Mouse (Mus musculus) ES-E14 (cell line): Measurements from ENCODE around the gene Tanc1. TPM values are rescaled to one million over a fixed set of nuclear protein-coding genes. Genes with fewer than 3 reads are reported as not detected.

ENCODE experiments used
- DNase-seq: peaks from one replicate; pipeline ENCODE4 v3.0.0-alpha.2; 2013; ENCODE audit warnings: low read depth, low spot score
- H3K27ac ChIP-seq: 2 replicates; pipeline ENCODE4 v1.5.1; 2012; ENCODE audit warnings: low read depth, mild to moderate bottlenecking, low read length, moderate library complexity, mixed read lengths; ENCODE audit not compliant: poor library complexity, insufficient read depth, severe bottlenecking
- H3K36me3 ChIP-seq: 2 replicates; pipeline ENCODE4 v1.6.1; 2012; ENCODE audit warnings: mild to moderate bottlenecking, low read length, moderate library complexity, mixed read lengths; ENCODE audit not compliant: control insufficient read depth, poor library complexity, insufficient read depth, severe bottlenecking
- H3K4me1 ChIP-seq, 2 experiments: fragments of 150-350 bp in 1 of 2; sonication (generic) in 1 of 2; 2 replicates each; pipeline ENCODE4 v1.6.1; 2012; ENCODE audit warnings: low read length in 2 of 2, mild to moderate bottlenecking in 1 of 2, mixed read lengths in 1 of 2; ENCODE audit not compliant: control insufficient read depth in 2 of 2, insufficient read depth in 2 of 2, poor library complexity in 1 of 2
- H3K4me3 ChIP-seq, 2 experiments: fragments of 150-350 bp in 1 of 2; sonication (generic) in 1 of 2; 2 replicates each; pipeline ENCODE4 v1.5.1; 2012; ENCODE audit warnings: low read length in 2 of 2, low read depth in 1 of 2, mild to moderate bottlenecking in 1 of 2, mixed read lengths in 1 of 2; ENCODE audit not compliant: insufficient read depth in 1 of 2, poor library complexity in 1 of 2, severe bottlenecking in 1 of 2
- H3K9ac ChIP-seq: 2 replicates; pipeline ENCODE4 v1.6.1; 2012; ENCODE audit warnings: low read depth, mild to moderate bottlenecking, low read length, mixed read lengths; ENCODE audit not compliant: poor library complexity, insufficient read depth, severe bottlenecking
- H3K9me3 ChIP-seq: fragments of 150-350 bp; sonication (generic); 2 replicates; pipeline ENCODE4 v1.6.1; 2012; ENCODE audit warnings: low read depth, mild to moderate bottlenecking, low read length; ENCODE audit not compliant: control insufficient read depth, insufficient read depth
- CHD2 ChIP-seq: IDR thresholded peaks from 2 replicates; pipeline ENCODE4 v1.6.1; 2014; ENCODE audit warnings: mild to moderate bottlenecking, low read depth, low read length, inconsistent platforms
- HCFC1 ChIP-seq: IDR thresholded peaks from 2 replicates; pipeline ENCODE4 v1.6.1; 2012; ENCODE audit warnings: low read length, inconsistent platforms, borderline replicate concordance; ENCODE audit not compliant: insufficient read depth
- MAFK ChIP-seq: IDR thresholded peaks from 2 replicates; pipeline ENCODE4 v1.6.1; 2014; ENCODE audit warnings: mild to moderate bottlenecking, low read depth, low read length, inconsistent platforms; ENCODE audit not compliant: insufficient read depth
- ZC3H11A ChIP-seq: IDR thresholded peaks from 2 replicates; pipeline ENCODE4 v1.6.1; 2012; ENCODE audit warnings: low read depth, mild to moderate bottlenecking, inconsistent platforms, low read length, borderline replicate concordance
- ZNF384 ChIP-seq: IDR thresholded peaks from 2 replicates; pipeline ENCODE4 v1.6.1; 2012; ENCODE audit warnings: low read depth, low read length, inconsistent platforms
- in situ Hi-C, 2 experiments: fragments of 600-800 bp; cut with MboI; formaldehyde crosslinking; loops; one replicate each; pipeline ENCODE4 v1.15.1; 2025; ENCODE audit warnings: low sequenced_read_pairs in 2 of 2, inconsistent platforms in 1 of 2; ENCODE audit not compliant: unreplicated experiment in 2 of 2
- total RNA-seq: library from RNA; depleted of rRNA; stranded (reverse); fragments of 300-350 nt; gene quantifications from 2 replicates; pipeline ENCODE4 v1.2.3, GENCODE M21; 2012

Tanc1 gene
- total RNA-seq, 1 experiment = 28.2 TPM

DNA sequence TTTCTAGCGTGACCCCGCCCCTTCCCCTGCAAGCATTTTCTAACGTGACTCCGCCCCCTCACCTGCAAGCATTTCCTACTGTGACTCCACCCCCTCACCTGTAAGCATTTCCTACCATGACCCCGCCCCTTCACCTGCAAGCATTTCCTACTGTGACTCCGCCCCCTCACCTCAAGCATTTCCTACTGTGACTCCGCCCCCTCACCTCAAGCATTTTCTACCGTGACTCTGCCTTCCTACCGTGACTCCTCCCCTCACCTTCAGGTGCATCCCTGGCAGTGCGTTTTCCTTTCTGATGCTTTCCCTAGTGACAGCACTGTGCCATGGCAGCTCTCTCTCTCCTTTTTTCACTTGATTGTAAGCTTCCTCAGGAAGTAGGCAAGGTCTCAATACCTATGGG is 137.5 kb downstream of the Tanc1 start:
- no peak for DNase-seq
- peaks cover 0 to 12% of the 10 kb centered on the region in 2 experiments; a peak in 1 of 4 replicates for H3K4me1 ChIP-seq
- peaks cover 4% of the 10 kb centered on the region; the same call in 1 of the 2 replicates for H3K36me3 ChIP-seq
- TF ChIP-seq ZNF384 (no peak), ZC3H11A (no peak), HCFC1 (no peak), CHD2 (no peak), MAFK (no peak)
- H3K27ac ChIP-seq = no peak overlapping the region
- H3K4me3 ChIP-seq = no peak overlapping the region
- H3K9ac ChIP-seq = no peak overlapping the region
- in situ Hi-C loops = no loop called here
- no peaks in the 10 kb centered on the region for H3K9me3 ChIP-seq

- Histone ChIP-seq H3K4me3 (no peak overlapping the region), H3K9ac (no peak overlapping the region), H3K27ac (no peak overlapping the region), H3K4me1 (peaks cover 1 to 12% of the 10 kb centered on the region in 2 experiments), H3K9me3 (no peaks in the 10 kb centered on the region), H3K36me3 (no peaks in the 10 kb centered on the region; the same call in 1 of the 2 replicates)
- no peak for TF ChIP-seq MAFK
- no peak for TF ChIP-seq ZNF384
- TF ChIP-seq ZC3H11A = no peak
- no peak for TF ChIP-seq CHD2
- no peak for TF ChIP-seq HCFC1
- in situ Hi-C loops = no loop called here
- no peak for DNase-seq
Observed at GRCm38 (mm10) chr2:59751172-59751571, 139.3 kb downstream of the Tanc1 start.

GRCm38 (mm10) chr2:59752148-59752547 is 140.3 kb downstream of the Tanc1 start:
- no peak for TF ChIP-seq HCFC1
- no peak for TF ChIP-seq ZNF384
- TF ChIP-seq MAFK = no peak
- no peak for TF ChIP-seq CHD2
- no peak for TF ChIP-seq ZC3H11A
- no peak overlapping the region for H3K4me3 ChIP-seq
- in situ Hi-C loops = no loop called here
- no peaks in the 10 kb centered on the region for H3K9me3 ChIP-seq
- no peak overlapping the region for H3K9ac ChIP-seq
- DNase-seq = no peak
- no peak overlapping the region for H3K27ac ChIP-seq
- H3K4me1 ChIP-seq = peaks cover 3 to 11% of the 10 kb centered on the region in 2 experiments
- H3K36me3 ChIP-seq = no peaks in the 10 kb centered on the region

DNA sequence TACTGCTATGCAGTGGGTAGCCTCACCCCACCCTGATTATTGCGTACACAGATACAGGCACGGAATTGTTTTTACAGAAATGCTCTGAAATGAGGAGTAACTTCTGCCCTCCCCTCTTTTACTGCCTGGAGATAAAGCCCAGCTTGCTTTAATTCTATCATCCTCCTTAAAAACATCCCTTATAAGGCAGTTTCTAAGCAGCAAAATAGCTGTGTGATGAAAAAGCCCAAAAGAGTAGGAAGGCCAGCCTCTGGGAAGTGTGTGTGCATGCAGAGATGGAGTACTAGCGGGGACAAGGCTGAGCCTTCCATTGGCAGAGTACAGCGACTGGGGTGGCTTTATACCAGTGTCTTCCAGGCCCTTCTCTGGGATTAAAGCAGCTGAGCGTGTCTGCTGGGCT is 140.9 kb downstream of the Tanc1 start:
- TF ChIP-seq HCFC1 (no peak), ZNF384 (no peak), ZC3H11A (no peak), CHD2 (no peak), MAFK (no peak)

More for the DNA sequence above, 140.9 kb downstream of the Tanc1 start:
- Histone ChIP-seq H3K4me3 (no peak overlapping the region), H3K36me3 (no peaks in the 10 kb centered on the region), H3K9ac (no peak overlapping the region), H3K4me1 (peaks cover 3 to 11% of the 10 kb centered on the region in 2 experiments), H3K27ac (no peak overlapping the region), H3K9me3 (no peaks in the 10 kb centered on the region)
- no peak for DNase-seq
- in situ Hi-C loops = no loop called here
